Mouse (Mus musculus) heart, postnatal 0 days (tissue): ENCODE results near the gene Upk3bl.

Experiments used
- CTCF ChIP-seq: IDR thresholded peaks from 2 replicates; pipeline ENCODE4 v1.5.1; 2016; ENCODE audit warnings: antibody characterized with exemption, control low read depth, low read depth
- EP300 ChIP-seq: IDR thresholded peaks from 2 replicates; pipeline ENCODE4 v1.6.1; 2016; ENCODE audit warnings: antibody characterized with exemption, low read depth

DNA sequence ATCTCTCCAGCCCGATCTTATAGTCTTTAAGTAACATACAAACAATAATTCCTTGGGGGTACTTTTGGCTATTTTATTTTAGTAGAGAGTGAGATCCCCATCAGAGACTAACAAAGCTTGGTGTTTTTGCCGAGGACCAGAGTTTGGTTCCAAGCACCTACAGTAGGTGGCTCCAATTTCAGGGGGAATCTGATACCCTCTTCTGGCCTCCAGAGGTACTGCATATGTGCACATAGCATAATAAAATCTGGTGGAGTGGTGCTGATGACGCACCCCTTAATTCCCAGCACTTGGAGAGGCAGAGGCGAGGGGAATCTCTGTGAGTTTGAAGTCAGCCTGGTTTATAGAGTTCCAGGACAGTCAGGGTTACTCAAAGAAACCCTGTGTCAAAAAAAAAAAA, 28.1 kb downstream of the Upk3bl start:
- TF ChIP-seq CTCF (no peak), EP300 (no peak)
